Mouse (Mus musculus) intestine, embryonic 14.5 days (tissue): ENCODE results near the gene Lrrc74a. TPM values are rescaled to one million over a fixed set of nuclear protein-coding genes. Genes with fewer than 3 reads are reported as not detected.

Experiments used
- ATAC-seq: fragments of 200-750 bp; cut with Nextera tagmentation; replicated peaks from 2 replicates; pipeline ENCODE4 v1.8.0; 2017; ENCODE audit warnings: low read depth, moderate number of reproducible peaks, moderate TSS enrichment, moderate library complexity; ENCODE audit not compliant: low FRiP score, low TSS enrichment
- DNase-seq: peaks from one replicate; pipeline ENCODE4 v3.0.0-alpha.2; 2018; ENCODE audit warnings: low spot score
- H3K27ac ChIP-seq: fragments of 300-500 bp; sonication (generic); 2 replicates; pipeline ENCODE4 v1.5.1; 2014; ENCODE audit warnings: low read depth, mild to moderate bottlenecking, control low read depth
- H3K27me3 ChIP-seq: fragments of 300-500 bp; sonication (generic); replicated peaks from 2 replicates; pipeline ENCODE4 v1.6.1; 2014; ENCODE audit warnings: low read length, control low read depth; ENCODE audit not compliant: control insufficient read depth, insufficient read depth
- H3K36me3 ChIP-seq: fragments of 300-500 bp; sonication (generic); 2 replicates; pipeline ENCODE4 v1.6.1; 2014; ENCODE audit warnings: low read length, control low read depth; ENCODE audit not compliant: control insufficient read depth, insufficient read depth
- H3K4me1 ChIP-seq: fragments of 300-500 bp; sonication (generic); replicated peaks from 2 replicates; pipeline ENCODE4 v1.6.1; 2014; ENCODE audit warnings: low read length, control low read depth, mixed read lengths; ENCODE audit not compliant: control insufficient read depth, insufficient read depth
- H3K4me2 ChIP-seq: fragments of 300-500 bp; sonication (generic); 2 replicates; pipeline ENCODE4 v1.6.1; 2014; ENCODE audit warnings: low read length
- H3K4me3 ChIP-seq: fragments of 300-500 bp; sonication (generic); 2 replicates; pipeline ENCODE4 v1.5.1; 2014; ENCODE audit warnings: low read depth, low read length, control low read depth, mixed read lengths
- H3K9ac ChIP-seq: fragments of 300-500 bp; sonication (generic); 2 replicates; pipeline ENCODE4 v1.6.1; 2014; ENCODE audit warnings: mild to moderate bottlenecking, low read length
- H3K9me3 ChIP-seq: fragments of 300-500 bp; sonication (generic); 2 replicates; pipeline ENCODE4 v1.6.1; 2016; ENCODE audit warnings: low read length, control low read depth; ENCODE audit not compliant: control insufficient read depth
- WGBS: fragments of 180-500 bp; shearing (Covaris S2); extraction: QIAGEN DNeasy Blood & Tissue Kit; methylation state at CpG from one replicate; pipeline ENCODE4 v1.1.7; 2014; 5-methylcytosine and 5-hydroxymethylcytosine counted together
- polyA plus RNA-seq: library from polyadenylated mRNA; unstranded; fragments of >200 nt; fragmentation: Nextera tagmentation; extraction: Ambion mirVana; gene quantifications from 2 replicates; pipeline ENCODE4 v1.2.1, GENCODE M21; 2014

Gene Lrrc74a
- polyA plus RNA-seq, 1 experiment from 2014 or later: not detected

GRCm38 (mm10) chr12:86795838-86796232 is 61.7 kb downstream of the Lrrc74a start:
- DNase-seq (peak; percentile 87), ATAC-seq (peak; percentile 28; the same call in 1 of the 2 replicates)
- no peak overlapping the region for H3K4me3 ChIP-seq
- 4% methylated on average over 4 of the region's 4 CpGs for whole genome bisulfite sequencing
- peaks cover 17% of the 10 kb centered on the region for H3K4me1 ChIP-seq
- H3K9me3 ChIP-seq: no peaks in the 10 kb centered on the region
- H3K27ac ChIP-seq: no peak overlapping the region
- no peaks in the 10 kb centered on the region for H3K36me3 ChIP-seq
- no peak overlapping the region for H3K4me2 ChIP-seq
- no peak overlapping the region for H3K9ac ChIP-seq
- H3K27me3 ChIP-seq: no peaks in the 10 kb centered on the region

- Histone ChIP-seq H3K9ac (no peak overlapping the region), H3K9me3 (no peaks in the 10 kb centered on the region), H3K36me3 (no peaks in the 10 kb centered on the region), H3K27me3 (no peaks in the 10 kb centered on the region), H3K4me1 (peaks cover 22% of the 10 kb centered on the region), H3K4me2 (no peak overlapping the region), H3K4me3 (no peak overlapping the region), H3K27ac (no peak overlapping the region)
- no peak for DNase-seq
- no peak for ATAC-seq
- 80% methylated on average over 3 of the region's 3 CpGs for WGBS
These were observed 62.2 kb downstream of the Lrrc74a start for GRCm38 (mm10) chr12:86796351-86796750.

GRCm38 (mm10) chr12:86797771-86798170 is 63.6 kb downstream of the Lrrc74a start:
- Histone ChIP-seq H3K36me3 (no peaks in the 10 kb centered on the region), H3K4me2 (no peak overlapping the region), H3K4me3 (no peak overlapping the region), H3K9ac (no peak overlapping the region), H3K9me3 (no peaks in the 10 kb centered on the region), H3K27ac (no peak overlapping the region), H3K27me3 (no peaks in the 10 kb centered on the region), H3K4me1 (peaks cover 36% of the 10 kb centered on the region)
- no peak for DNase-seq
- WGBS: 80% methylated on average over 4 of the region's 4 CpGs
- ATAC-seq: no peak

GRCm38 (mm10) chr12:86798773-86799540 is 64.8 kb downstream of the Lrrc74a start:
- 29% methylated on average over 14 of the region's 14 CpGs for WGBS
- DNase-seq (peak; percentile 97), ATAC-seq (no peak)
- Histone ChIP-seq H3K4me1 (peaks cover 44% of the 10 kb centered on the region), H3K9ac (no peak overlapping the region), H3K4me2 (0 out of 2 replicates have a peak overlapping the region, but pooled peaks have one; percentile 5), H3K27ac (peak overlapping the region; percentile 44; the same call in 1 of the 2 replicates), H3K36me3 (no peaks in the 10 kb centered on the region), H3K9me3 (no peaks in the 10 kb centered on the region), H3K4me3 (no peak overlapping the region), H3K27me3 (no peaks in the 10 kb centered on the region)

GRCm38 (mm10) chr12:86799786-86800185 is 65.6 kb downstream of the Lrrc74a start:
- H3K27me3 ChIP-seq: no peaks in the 10 kb centered on the region
- no peak for ATAC-seq
- H3K9me3 ChIP-seq: no peaks in the 10 kb centered on the region
- 91% methylated on average over 7 of the region's 7 CpGs for WGBS
- H3K4me2 ChIP-seq: no peak overlapping the region
- peaks cover 52% of the 10 kb centered on the region for H3K4me1 ChIP-seq
- no peaks in the 10 kb centered on the region for H3K36me3 ChIP-seq
- no peak overlapping the region for H3K4me3 ChIP-seq
- peak overlapping the region; percentile 92; the same call in 1 of the 2 replicates for H3K27ac ChIP-seq
- no peak for DNase-seq
- H3K9ac ChIP-seq: no peak overlapping the region

- no peak for DNase-seq
- Histone ChIP-seq H3K4me3 (no peak overlapping the region), H3K9ac (no peak overlapping the region), H3K27me3 (no peaks in the 10 kb centered on the region), H3K4me2 (peak overlapping the region; percentile 41), H3K9me3 (no peaks in the 10 kb centered on the region), H3K4me1 (peaks cover 56% of the 10 kb centered on the region), H3K36me3 (no peaks in the 10 kb centered on the region), H3K27ac (peak overlapping the region; percentile 92)
- ATAC-seq: no peak
- WGBS: 49% methylated on average over 4 of the region's 4 CpGs
These were observed 66.2 kb downstream of the Lrrc74a start for GRCm38 (mm10) chr12:86800336-86800735.

GRCm38 (mm10) chr12:86800765-86801147 is 66.6 kb downstream of the Lrrc74a start:
- Histone ChIP-seq H3K4me3 (0 out of 2 replicates have a peak overlapping the region, but pooled peaks have one; percentile 8), H3K4me2 (peak overlapping the region; percentile 41)
- DNase-seq: no peak

GRCm38 (mm10) chr12:86801148-86802004 is 67.2 kb downstream of the Lrrc74a start:
- Histone ChIP-seq H3K4me2 (peak overlapping the region; percentile 41), H3K9me3 (no peaks in the 10 kb centered on the region), H3K9ac (peak overlapping the region; percentile 29), H3K27ac (peak overlapping the region; percentile 92), H3K4me1 (peaks cover 66% of the 10 kb centered on the region), H3K4me3 (0 out of 2 replicates have a peak overlapping the region, but pooled peaks have one; percentile 8), H3K27me3 (no peaks in the 10 kb centered on the region), H3K36me3 (no peaks in the 10 kb centered on the region)
- DNase-seq (peak; percentile 91), ATAC-seq (peak; percentile 74)
- WGBS: 2% methylated on average over 23 of the region's 23 CpGs

More at GRCm38 (mm10) chr12:86800765-86801147, 66.6 kb downstream of the Lrrc74a start:
- 0 out of 2 replicates have a peak overlapping the region, but pooled peaks have one; percentile 29 for H3K9ac ChIP-seq
- 5% methylated on average over 7 of the region's 7 CpGs for WGBS
- no peaks in the 10 kb centered on the region for H3K27me3 ChIP-seq
- peak overlapping the region; percentile 92 for H3K27ac ChIP-seq
- peaks cover 59% of the 10 kb centered on the region for H3K4me1 ChIP-seq
- no peaks in the 10 kb centered on the region for H3K36me3 ChIP-seq
- ATAC-seq: peak; percentile 37
- H3K9me3 ChIP-seq: no peaks in the 10 kb centered on the region
